Mouse (Mus musculus) mature B cell (primary cell): Measurements from ENCODE around the gene Ino80b.

Experiments used
- in situ Hi-C: fragments of 300-500 bp; cut with MboI; formaldehyde crosslinking; loops from 2 replicates; pipeline ENCODE4 v1.14.3; 2019

The Ino80b gene

DNA sequence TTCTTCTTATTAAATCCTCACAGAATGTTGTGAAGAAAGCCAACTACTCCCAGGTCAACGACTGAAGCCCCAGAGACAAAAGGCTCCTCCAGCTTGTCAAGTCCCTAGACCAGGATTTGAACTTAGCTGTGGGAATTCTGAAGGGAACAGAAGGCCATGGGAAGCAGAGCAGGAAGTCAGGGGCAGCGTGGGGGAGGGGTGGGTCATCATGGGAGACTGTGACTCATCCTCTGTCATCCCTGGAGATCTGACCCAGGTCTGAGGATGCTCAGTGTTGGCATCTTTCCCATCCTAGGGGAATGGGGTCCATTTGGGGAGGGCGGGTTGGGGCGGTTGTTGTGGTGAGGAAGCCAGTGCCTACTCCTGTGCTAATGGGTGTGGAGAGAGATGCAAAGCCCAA, 16.4 kb upstream of the Ino80b start:
- in situ Hi-C loops, result no loop called here

DNA sequence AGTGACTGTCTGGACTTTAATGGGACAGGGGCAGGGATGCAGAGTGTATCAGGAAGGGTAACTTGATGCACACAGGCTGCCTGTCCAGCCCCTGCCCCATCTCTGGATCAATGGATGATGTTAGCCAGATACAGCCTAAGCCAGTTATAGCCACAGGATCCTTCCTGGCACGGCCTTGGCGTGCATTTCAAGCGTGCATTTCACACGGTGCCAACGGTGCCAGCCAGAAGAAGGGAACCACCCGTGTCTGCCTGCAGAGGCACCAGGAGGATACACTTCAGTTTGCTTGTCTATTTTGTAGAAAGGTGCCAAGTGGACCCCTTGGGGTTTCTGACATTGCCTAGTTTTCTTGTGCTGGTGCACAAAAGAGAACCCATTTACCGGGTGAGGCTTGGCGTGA, 14.8 kb upstream of the Ino80b start:
- in situ Hi-C loops, result no loop called here

DNA sequence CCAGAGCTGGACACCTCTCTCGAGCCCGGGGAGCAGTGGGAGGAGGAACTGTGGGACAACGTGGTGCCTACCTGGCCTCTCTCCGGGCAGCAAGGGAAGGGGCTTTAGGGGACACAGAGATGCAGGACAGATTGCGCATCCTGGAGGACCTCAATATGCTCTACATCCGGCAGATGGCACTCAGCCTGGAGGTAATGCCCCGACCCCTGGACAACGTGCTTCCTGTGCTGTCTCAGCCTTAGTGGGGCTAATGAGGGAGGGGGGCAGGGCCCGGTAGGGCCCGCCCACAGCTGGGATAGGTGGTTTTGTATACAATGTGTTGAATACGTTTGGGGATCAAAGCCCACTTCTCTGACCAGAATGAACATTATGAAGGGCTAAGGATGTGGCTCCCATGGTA, 12.8 kb upstream of the Ino80b start:
- in situ Hi-C loops, result no loop called here

DNA sequence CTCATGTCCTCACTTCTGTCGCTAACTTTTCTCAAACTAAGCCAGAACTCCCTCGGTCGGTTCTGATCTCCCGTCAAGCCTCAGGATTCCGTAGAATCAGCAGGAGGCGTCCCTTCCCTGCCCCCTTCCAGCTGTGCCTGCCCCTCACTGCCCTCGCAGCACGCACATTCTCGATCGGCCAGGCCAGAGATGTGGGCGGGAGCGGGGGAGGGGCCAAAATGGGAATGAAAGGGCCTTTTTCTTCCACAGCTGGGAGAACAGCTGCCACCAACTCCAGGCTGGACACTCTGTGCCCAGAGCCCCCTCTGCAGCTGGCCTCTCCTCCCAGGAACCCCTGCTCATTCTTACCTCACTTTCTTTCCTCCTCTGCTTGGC, 12.3 kb upstream of the Ino80b start:
- in situ Hi-C loops, result no loop called here

DNA sequence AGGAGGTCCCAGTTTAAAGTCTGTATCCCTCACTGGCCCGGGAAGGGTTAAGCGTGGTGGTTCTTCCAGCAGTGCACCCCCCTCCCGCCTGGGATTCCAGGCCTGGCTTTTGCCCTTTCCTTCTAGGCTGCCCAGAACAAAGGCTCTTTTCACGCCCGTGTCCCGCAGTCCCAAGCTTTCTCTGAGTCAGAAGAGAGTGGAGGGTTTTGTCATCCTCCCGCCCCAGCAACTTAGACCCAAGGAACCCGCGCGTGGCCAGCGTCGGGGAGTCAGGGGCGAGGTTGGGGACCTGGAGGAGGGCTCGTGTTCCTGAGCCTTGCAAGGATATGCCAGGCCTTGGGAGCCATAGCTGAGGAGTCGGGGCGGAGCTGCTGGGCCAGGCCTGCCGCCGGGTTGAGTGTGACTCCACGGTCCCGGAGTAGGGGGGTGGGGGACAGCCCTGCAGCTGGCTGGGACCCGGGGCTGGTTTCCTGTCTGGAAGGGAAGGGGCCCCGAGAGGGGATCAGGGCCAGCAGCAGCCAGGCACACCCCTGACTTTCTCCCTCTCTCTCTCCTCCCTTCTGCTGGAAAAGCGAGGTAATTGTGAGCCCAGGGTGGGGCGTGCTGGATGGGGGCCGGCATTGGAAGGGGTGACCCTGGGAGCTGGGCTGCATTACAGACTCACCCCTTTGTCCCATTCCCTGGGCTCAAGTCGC, 11.8 kb upstream of the Ino80b start:
- in situ Hi-C loops, result no loop called here

DNA sequence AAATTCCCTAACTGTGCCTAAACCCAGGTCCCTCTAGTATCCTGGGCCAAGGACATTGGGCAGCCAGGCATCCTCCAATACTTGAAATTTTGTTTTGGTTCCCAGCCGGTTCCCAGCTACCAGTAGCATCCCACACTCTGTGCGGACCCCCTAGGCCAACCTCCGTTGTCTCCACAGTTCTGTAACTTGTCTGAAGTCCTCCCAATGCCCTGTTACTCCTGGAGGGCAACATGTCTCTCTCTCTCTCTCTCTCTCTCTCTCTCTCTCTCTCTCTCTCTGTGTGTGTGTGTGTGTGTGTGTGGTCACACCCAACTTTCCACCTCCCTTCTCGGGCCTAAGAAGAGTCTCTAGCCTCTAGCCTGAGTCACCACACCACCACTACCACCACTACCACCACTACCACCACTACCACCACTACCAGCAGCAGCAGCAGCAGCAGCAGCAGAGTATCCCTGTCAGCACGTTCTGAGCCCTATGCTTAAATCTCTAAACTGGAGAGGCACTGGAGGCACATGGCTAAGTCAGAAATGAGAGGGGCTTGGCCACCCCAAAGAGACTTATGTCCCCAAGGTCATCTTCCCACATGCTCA, 11.2 kb upstream of the Ino80b start:
- in situ Hi-C loops, result no loop called here

DNA sequence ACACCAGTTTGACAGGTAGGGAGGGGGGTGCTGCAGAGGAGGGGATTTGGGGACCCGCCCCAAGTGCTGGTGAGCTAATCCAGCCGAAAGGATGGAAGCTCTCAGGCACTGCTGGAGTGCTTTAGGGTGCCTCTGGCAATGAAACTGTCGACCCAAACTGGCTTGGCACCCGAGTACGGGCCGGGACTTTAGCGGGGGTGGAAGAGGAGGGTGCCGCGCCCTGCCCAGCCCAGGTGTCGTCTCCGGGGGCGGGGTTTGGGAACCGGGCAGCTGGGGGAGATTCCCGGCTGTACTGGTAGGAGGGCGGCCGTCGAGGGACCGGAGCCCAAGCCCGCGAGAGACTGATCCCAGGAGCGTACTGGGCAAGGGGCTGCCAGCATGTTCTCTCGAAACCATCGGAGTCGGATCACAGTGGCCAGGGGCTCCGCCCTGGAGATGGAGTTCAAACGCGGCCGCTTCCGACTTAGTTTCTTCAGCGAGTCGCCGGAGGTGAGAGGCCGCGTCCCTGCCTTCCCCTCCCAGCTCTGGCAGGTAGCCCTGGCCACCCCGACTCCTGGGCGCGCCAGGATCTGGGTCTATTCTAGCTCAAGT, 10.4 kb upstream of the Ino80b start:
- in situ Hi-C loops, result no loop called here

DNA sequence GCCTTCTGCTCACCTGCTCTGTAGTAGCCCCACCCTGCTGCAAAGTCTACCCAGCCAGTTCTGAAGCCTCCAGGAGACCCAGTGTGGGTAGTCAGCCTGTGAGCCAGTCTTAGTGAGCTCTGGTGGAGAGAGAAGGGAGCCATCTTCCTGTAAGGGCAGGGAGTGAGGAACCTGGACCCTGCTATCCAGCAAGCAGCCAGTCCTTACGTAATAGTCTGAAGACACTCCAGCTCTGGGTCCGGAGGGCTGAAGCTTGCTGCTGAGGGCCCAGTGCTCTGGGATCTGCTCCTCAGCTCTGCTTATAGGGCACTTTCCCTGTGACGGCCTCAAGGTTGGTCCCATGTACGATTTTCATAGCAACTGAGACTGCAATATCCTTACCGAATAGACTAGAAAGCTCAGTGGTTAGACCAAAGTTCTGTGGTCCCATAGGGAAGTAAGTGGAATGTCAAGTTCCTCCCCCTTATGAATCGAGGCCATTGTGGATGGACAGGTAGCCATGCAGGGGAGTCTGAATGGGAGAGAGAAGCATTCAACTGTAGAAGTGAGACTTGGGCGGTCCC, 9.8 kb upstream of the Ino80b start, which contains the start of gene Rtkn:
Rtkn (plus strand) TSS at position 513 of the 563 bp plus-strand sequence.
- in situ Hi-C loops, result no loop called here

DNA sequence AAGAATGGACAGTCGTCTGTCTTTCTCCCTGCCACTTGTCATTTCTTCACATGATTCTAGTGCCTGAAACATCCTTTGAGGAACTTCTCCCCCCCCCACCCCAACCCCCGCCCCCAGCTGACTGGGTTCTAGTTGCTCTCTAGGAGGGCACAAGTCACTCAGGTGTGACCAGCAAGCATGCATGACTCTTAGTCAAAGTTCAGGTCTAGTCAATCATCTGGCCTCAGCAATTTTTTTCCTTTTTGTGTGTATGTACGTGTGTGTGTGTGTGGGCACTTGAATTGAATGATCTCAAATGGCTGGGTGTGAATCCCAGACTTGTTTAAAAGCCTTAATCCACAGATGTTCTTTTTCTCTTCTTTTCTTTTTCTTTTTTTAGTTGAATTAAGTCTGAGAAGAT, 9.0 kb upstream of the Ino80b start:
- in situ Hi-C loops, result no loop called here

DNA sequence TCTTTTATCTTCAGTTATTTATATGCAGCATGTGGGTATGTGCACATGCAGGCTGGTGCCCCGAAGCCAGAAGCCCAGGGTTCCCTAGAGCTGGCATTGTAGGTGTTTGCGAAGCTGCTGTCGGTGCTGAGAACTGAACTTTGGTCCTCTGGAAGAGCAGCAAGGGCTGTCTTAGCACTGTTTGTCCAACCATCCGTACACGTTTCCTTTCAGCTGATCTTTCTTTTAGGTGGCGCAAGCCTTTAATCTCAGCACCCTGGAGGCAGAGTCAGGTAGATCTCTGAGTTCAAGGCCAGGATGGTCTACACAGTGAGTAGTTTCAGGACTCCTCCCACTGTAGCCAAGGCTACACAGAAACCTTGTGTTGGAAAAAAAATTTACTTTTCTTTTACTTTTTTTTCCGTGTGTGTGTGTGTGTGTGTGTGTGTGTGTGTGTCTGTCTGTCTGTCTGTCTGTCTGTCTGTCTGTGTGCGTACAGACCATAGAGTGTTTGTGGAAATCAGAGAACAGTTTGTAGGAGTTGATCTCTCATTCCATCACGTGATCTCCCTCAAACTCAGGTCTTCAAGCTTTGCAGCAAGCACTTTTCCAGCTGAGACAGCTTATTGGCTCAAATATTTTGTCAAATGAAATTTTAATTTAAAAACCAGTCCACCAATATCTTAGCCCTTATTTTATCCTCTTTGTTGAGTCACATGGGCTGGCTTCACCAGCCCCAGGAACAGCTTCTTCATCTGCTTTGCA, 7.1 kb upstream of the Ino80b start:
- in situ Hi-C loops, result no loop called here

DNA sequence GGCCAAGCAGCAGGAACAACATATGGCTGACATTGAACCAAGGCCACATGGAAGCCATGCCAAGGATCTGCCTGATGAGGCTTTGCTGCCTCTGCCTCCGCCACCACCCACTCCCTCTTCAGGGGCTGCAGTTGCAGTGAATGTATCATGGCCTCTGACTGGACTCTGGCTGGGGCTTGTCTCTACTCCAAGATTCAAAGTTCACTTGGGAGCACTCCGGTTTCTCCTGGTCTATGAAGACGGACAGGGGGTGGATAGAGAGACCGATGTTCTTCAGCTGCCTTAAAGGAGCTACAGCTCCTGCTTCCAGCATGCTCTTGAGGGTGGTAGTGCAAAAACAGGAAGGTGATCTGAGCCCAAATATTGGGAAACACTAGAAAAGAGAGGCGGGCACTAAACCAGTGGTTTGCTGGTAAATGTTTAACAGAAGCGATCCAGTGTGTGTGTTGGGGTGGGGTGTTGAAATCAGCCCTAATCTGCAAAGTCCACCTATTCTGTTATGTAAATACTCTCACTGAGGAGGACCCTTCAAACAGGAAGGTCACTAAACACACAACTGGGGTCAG, 6.3 kb upstream of the Ino80b start:
- in situ Hi-C loops, result no loop called here

DNA sequence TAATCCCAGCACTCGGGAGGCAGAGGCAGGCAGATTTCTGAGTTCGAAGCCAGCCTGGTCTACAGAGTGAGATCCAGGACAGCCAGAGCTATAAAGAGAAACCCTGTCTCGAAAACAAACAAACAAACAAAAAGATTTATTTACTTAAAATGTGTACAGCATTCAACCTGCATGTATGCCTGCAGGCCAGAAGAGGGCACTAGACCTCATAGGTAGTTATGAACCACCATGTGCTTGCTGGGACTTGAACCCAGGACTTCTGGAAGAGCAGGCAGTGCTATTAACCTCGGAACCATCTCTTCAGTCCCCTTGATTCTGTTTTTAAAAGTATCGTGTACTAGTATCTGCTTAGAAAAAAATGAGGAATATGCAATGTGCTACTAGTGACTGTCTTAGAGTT, 2.2 kb upstream of the Ino80b start:
- in situ Hi-C loops, result no loop called here

DNA sequence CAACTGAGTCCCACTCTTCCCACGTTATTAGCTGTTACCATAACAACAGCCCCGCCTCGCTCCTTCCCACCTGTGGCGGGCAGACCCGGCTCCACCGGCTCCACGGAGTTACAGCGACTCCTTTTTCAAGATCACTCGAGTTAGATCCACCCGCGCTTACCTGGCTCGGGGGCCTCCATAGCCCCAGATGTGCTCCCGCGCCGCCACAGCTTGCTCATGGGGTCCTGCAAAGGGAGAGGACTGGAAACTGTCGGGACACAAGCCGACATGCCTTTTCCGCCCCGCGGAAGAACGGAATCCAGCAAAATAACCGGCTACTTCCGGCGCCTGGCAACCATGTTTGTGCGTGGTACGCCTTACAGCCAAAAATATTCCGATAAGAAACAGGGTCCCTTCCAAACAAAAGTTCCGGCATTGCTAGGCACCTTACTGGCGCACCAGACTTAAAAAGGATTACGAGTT, 349 bp downstream of the Ino80b start:
- in situ Hi-C loops, result loop anchor here (5.0 kb wide), 1 partner anchor 37 kb away; no protein-coding TSS in a partner anchor

DNA sequence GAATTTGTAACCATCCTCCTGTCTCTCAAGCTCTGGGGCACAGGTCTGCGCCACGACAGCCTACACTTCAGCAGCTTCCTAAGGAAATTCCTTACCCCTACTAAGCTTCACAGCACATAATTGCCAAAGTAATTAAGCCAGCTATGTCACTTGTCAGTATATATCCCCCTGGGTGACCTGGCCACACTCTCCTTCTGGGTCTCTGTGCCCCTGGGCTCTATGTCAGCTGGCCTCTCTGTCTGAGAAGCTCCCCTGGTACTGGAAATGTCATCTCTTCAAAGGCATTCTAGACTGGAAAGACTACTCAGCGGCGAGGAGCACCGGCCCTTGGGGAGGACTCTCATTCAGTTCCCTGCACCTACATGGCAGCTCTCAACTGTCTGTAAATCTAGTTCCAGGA, 2.3 kb downstream of the Ino80b start:
- in situ Hi-C loops, result loop anchor here (5.0 kb wide), 1 partner anchor 39 kb away; no protein-coding TSS in a partner anchor

DNA sequence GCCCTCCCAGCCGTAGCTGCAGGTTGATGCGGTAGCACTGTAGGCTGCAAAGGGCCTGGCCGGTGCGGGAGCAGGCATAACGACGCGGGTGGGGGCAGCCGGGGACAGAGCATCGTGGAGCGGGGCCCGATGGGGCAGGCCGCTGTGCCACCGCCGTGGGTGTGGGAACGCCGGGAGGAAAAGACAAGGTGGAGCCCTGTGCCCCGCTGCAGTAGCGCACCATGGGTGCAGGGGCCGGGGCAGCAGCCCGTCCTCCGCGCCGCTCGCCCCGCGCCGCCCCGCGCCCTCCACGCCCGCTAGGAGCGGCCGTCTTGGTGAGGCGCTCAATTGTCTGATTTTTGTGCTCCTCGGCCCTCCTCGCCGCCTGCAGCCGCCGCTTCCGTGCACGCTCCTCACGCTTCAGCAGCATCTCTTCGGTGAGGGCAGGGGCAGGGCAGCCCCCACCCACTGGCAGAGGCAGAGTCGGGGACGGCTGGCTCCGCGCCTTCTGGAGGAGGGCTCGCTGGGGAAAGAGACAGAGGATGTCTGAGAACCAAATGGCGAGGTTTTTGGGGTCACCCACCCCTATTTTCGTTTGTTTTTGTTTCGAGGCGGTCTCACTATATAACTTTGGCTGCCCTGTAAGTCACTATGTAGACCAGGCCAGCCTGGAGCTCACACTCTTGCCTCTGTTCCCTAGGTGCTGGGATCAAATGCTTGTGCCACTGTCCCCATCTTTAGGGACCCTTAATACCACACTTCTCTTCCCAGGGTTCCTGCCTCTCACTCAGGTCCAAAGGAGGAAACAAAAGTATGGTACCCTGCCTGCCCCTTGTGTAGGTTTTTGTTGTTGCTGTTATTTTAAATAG, 3.1 kb downstream of the Ino80b start:
- in situ Hi-C loops, result loop anchor here (5.0 kb wide), 1 partner anchor 40 kb away; no protein-coding TSS in a partner anchor

DNA sequence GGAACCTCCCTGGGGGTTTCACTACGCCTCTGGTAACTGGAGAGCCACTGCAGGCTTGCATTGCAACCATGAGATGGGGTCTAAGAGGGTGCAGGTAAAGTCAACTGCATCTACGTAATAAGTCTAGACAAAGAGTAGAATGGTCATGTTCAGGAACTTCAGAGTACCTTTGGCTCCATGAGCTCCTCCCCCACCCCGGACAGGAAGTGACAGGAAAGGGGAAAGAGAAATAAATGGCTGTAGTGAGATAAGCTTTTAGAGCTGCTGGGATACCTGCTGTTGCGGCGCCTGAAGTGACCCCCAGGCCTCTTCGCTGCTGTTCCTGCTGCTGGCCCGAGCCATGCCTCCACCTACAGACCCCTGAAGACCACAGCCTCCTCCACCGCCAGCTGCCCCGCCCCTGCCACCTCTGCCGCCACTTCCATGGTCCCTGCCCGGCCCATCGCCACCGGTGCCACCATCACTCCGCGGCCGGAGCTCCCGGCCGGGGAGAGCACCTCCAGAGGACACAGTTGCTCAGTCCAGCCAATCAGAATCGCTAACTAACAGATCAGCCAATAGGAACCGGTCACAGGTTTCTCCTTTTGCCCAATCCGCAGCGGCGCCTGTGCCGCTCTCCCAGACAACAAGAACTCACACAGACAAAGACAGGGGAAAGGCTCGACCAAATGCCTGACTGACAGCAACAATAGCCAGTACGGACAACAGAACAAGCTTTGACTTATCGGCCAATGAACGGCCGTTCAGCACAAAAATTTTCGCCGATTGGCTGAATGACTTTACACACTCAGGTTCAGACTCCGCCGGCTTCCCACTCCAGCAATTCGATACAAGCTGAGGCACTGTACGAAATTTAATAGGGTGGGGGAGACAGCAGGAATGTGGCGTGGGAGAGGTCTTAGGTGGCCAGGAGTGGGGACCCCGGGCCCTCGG, 4.0 kb downstream of the Ino80b start, which contains the start of gene Wbp1:
Wbp1 (minus strand) TSS at position 630 of the 933 bp plus-strand sequence.
- in situ Hi-C loops, result loop anchor here (5.0 kb wide), 1 partner anchor 41 kb away; no protein-coding TSS in a partner anchor

DNA sequence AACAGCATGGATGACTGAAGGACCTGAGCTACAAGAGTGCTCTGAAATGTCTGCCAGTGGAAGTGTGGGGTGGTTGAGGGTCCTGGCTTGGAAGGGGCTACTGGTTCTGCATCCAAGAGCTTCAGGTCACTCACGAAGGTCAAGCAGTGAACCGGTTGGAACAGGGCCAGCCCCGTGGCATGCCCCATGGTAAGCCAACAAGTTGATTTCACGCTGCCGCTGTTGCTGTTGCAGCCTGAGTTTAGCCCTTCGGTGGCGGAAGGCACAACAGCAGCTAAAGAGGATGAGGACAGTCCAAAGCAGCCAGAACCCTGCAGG, 5.5 kb downstream of the Ino80b start:
- in situ Hi-C loops, result loop anchor here (5.0 kb wide), 1 partner anchor 43 kb away; no protein-coding TSS in a partner anchor

DNA sequence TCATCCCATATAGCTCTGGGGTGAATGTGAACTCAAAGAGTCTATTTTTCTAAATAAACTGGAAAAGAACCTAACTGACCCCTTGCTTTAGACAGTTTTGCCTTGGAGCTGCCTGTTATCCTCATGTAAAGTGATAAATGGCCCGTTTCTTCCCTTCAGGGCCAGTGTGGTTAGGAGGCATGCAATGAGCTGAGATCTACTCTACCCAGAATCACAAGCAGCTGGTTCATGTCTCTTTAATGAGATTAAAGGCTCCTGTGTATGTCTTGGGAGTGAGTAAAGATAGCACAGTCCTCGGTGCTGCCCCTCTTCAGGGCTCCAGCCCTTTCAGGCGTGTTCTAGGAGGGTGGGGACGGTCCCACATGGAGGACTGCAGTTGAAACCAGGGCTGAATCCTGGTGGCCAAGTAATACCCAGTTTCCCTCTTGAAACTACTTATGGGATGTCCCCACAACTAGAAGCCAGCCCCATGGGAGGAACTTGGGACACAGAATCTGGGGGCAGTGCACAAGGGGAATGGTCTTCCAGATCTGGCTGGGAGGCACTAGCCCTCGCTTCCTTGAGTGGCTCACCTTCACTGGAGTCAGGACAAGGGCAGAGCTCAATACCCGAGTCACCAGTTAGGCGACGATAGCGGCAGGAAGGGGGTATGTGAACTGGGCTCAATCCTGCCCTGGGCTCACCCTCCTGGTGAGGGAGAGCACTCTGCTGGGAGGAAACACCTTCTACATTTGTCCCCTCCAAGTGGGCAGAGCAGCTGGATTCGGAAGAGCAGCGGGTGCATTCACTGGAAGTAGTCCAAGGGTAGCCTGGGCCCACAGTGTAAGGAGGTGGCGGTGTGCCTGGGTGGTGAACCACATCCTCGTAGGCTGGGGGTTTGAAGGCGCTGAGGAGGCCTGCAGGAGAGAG, 6.2 kb downstream of the Ino80b start:
- in situ Hi-C loops, result no loop called here

DNA sequence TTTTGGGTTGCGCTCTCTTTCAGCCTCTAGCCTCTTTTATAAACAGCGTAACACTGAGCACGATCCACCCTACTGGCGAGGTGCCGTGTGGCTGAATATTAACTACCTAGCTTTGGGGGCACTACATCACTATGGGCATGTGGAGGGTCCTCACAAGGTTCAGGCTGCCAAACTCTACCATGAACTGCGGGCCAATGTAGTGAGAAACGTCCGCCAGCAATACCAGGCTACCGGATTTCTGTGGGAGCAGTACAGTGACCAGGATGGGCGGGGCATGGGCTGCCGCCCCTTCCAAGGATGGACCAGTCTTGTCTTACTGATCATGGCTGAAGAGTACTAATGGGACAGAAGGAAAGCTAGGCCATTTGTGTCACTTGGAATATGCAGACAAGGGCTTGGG, 6.9 kb downstream of the Ino80b start:
- in situ Hi-C loops, result no loop called here
